Mouse (Mus musculus) kidney, embryonic 16.5 days (tissue): ENCODE measurements around the gene Lmod2. TPM values are rescaled to one million over a fixed set of nuclear protein-coding genes. Genes with fewer than 3 reads are reported as not detected.

Source experiments
- ATAC-seq: fragments of 200-750 bp; cut with Nextera tagmentation; 2 replicates; pipeline ENCODE4 v1.8.0; 2017; ENCODE audit warnings: moderate TSS enrichment; ENCODE audit not compliant: low FRiP score, low TSS enrichment
- H3K27ac ChIP-seq: fragments of 300-500 bp; sonication (generic); 2 replicates; pipeline ENCODE4 v1.5.1; 2014; ENCODE audit warnings: low read length
- H3K27me3 ChIP-seq: fragments of 300-500 bp; sonication (generic); 2 replicates; pipeline ENCODE4 v1.6.1; 2014; ENCODE audit warnings: low read length, control low read depth, mixed read lengths; ENCODE audit not compliant: insufficient read depth
- H3K36me3 ChIP-seq: fragments of 300-500 bp; sonication (generic); 2 replicates; pipeline ENCODE4 v1.6.1; 2014; ENCODE audit warnings: low read length, control low read depth, mixed read lengths; ENCODE audit not compliant: insufficient read depth
- H3K4me1 ChIP-seq: fragments of 300-500 bp; sonication (generic); 2 replicates; pipeline ENCODE4 v1.6.1; 2014; ENCODE audit warnings: low read length, control low read depth, mixed read lengths; ENCODE audit not compliant: insufficient read depth
- H3K4me2 ChIP-seq: fragments of 300-500 bp; sonication (generic); replicated peaks from 2 replicates; pipeline ENCODE4 v1.6.1; 2014; ENCODE audit warnings: low read depth, low read length
- H3K4me3 ChIP-seq: fragments of 300-500 bp; sonication (generic); 2 replicates; pipeline ENCODE4 v1.5.1; 2014; ENCODE audit warnings: mild to moderate bottlenecking, low read length
- H3K9ac ChIP-seq: fragments of 300-500 bp; sonication (generic); replicated peaks from 2 replicates; pipeline ENCODE4 v1.6.1; 2014; ENCODE audit warnings: low read length
- H3K9me3 ChIP-seq: fragments of 300-500 bp; sonication (generic); 2 replicates; pipeline ENCODE4 v1.6.1; 2016; ENCODE audit warnings: low read length, control low read depth
- WGBS: fragments of 180-500 bp; shearing (Covaris S2); extraction: QIAGEN DNeasy Blood & Tissue Kit; methylation state at CpG from one replicate; pipeline ENCODE4 v1.1.7; 2014; 5-methylcytosine and 5-hydroxymethylcytosine counted together
- polyA plus RNA-seq: library from polyadenylated mRNA; unstranded; fragments of >200 nt; fragmentation: Nextera tagmentation; extraction: Ambion mirVana; gene quantifications from 2 replicates; pipeline ENCODE4 v1.2.1, GENCODE M21; 2015

Gene Lmod2
- 0.12 and 0.32 TPM in 2 replicates for polyA plus RNA-seq

DNA sequence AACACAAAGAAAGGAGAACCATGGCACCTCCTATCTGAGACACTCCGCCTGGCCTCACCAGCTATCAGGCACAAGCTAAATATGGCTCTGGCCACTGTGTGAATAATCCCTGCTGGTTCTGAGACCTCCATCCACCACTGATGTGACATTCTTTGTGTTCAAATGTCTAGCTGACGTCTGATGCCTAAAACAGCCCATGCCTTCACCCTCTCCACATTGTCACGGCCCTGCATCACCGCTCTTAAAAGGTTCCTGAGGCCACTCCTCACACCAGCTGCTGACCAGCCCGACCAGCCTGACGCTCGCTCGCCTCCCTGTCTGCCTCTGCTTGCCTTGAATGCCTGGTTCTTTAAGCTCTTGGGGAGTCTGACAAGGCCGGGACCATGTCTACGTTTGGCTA is at the start of gene Lmod2:
TSS of gene Lmod2 (plus strand) at position 263 of the 400 bp plus-strand sequence.
- no peak within 1 kb of the TSS for H3K9ac ChIP-seq
- no peak within 1 kb of the TSS for H3K4me3 ChIP-seq
- 78% methylated on average over 10 of the region's 10 CpGs for WGBS
- no peak for ATAC-seq
- no peak within 1 kb of the TSS for H3K4me2 ChIP-seq
- H3K36me3 ChIP-seq, result no peaks in the 10 kb centered on the region
- peaks cover 8% of the 10 kb centered on the region; the same call in 1 of the 2 replicates for H3K4me1 ChIP-seq
- H3K9me3 ChIP-seq, result no peaks in the 10 kb centered on the region
- no peak within 1 kb of the TSS for H3K27ac ChIP-seq
- no peaks in the 10 kb centered on the region for H3K27me3 ChIP-seq

DNA sequence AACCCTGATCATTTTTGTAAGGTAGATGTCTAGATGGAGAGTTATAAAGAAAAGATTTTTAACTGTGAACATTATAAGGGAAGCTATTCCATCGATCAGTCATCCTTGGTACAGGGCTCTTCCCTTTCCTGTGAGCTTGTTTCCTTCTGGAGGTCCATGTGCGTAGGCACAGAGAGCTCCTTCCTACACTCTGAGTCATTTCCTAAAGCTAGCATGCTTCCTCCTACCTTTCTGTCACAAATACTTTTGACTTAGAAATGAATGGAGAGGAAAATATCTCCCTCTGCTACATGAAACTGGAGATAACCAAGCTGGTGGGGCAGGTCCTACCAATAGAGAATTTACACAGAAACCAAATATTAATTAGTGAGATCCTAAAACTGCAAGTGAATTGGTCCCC is 47.8 kb upstream of the Lmod2 start:
- ATAC-seq, result no peak
- H3K9ac ChIP-seq, result no peak overlapping the region
- 0 out of 2 replicates have a peak, but pooled peaks cover 3% of the 10 kb centered on the region for H3K9me3 ChIP-seq
- no peak overlapping the region for H3K4me3 ChIP-seq
- peaks cover 9% of the 10 kb centered on the region for H3K4me1 ChIP-seq
- H3K4me2 ChIP-seq, result no peak overlapping the region
- 72% methylated on average over 2 of the region's 2 CpGs for WGBS
- no peaks in the 10 kb centered on the region for H3K27me3 ChIP-seq
- H3K36me3 ChIP-seq, result no peaks in the 10 kb centered on the region
- no peak overlapping the region for H3K27ac ChIP-seq

DNA sequence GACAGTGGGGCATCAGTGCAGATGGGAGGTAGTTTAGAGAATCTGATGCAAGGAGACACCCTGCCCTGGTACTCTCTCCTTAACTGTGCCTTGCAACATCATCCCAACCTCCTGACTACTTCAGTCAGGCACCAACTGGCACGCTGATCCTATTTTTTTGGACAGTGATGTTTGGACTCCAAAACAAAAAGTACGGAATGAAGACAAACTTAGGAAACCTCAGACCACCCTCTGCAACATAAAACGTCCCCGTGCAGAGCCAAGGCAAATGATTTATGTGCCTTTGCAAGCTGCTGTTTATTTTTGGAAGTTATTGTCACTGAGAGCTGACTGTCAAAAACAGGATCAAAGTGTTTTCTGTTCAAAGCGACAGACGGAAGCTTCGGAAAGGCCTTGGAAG is 45.5 kb upstream of the Lmod2 start:
- Histone ChIP-seq H3K9me3 (0 out of 2 replicates have a peak, but pooled peaks cover 3% of the 10 kb centered on the region), H3K4me1 (peaks cover 7% of the 10 kb centered on the region), H3K9ac (no peak overlapping the region), H3K36me3 (no peaks in the 10 kb centered on the region), H3K27ac (no peak overlapping the region), H3K4me2 (0 out of 2 replicates have a peak overlapping the region, but pooled peaks have one; percentile 10), H3K4me3 (no peak overlapping the region), H3K27me3 (no peaks in the 10 kb centered on the region)
- no peak for ATAC-seq
- WGBS, result 12% methylated on average over 7 of the region's 7 CpGs

DNA sequence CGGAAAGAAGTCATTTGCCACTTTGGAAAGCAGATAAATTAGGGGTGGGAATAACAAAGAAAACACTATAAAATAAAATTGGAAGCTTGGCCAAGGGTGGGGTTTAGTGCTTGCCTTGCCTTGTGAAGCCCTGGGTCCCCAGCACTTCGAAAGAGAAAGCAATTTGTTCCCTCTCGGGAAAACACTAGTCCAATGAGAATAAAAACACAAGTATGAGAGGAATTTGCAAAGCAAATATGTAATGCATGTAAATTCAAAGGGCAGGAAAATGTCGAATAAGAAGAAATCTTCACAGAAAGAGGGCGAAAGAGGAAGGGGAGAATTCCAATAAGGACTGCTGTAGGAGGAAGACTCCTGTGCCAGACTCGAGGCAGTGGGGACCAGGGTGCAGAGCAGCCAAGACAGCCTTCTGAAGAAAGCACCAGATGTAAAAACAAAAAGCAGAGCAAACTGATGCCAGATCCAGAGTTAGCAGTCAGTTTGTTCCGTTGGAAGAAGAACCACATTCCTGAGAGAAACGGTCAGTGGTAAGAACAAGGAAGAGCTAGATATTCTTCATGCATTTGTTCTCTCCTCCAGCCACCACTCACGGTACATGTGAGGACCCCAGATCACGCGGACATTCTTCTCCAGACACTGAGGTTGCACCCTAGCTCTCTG is 43.0 kb upstream of the Lmod2 start:
- H3K36me3 ChIP-seq, result no peaks in the 10 kb centered on the region
- no peak overlapping the region for H3K4me3 ChIP-seq
- ATAC-seq, result no peak
- no peaks in the 10 kb centered on the region for H3K9me3 ChIP-seq
- no peaks in the 10 kb centered on the region for H3K27me3 ChIP-seq
- no peak overlapping the region for H3K9ac ChIP-seq
- no peak overlapping the region for H3K4me2 ChIP-seq
- peaks cover 7% of the 10 kb centered on the region for H3K4me1 ChIP-seq
- WGBS, result 58% methylated on average over 11 of the region's 11 CpGs
- H3K27ac ChIP-seq, result peak overlapping the region; percentile 36

DNA sequence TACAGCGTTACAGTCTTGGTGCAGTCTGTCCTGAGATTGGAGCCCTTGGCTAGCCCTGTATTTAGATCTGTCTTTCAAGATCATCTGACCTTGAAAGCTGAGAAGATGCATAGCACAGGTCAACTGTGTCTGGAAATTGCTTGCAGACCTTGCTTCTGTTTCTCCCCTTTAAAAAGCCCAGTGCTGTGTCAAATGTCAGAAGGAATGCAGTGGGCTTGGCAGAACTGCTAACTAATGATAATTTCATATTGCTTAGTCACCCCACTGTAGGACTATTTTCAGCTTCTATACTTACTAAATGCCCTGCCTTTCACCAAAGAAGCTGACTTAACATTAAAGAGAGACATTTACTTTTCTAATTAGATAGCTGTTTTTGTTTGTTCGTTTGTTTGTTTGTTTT is 42.1 kb upstream of the Lmod2 start:
- Histone ChIP-seq H3K9me3 (no peaks in the 10 kb centered on the region), H3K36me3 (no peaks in the 10 kb centered on the region), H3K9ac (no peak overlapping the region), H3K4me2 (no peak overlapping the region), H3K27me3 (no peaks in the 10 kb centered on the region), H3K4me3 (no peak overlapping the region), H3K4me1 (peaks cover 7% of the 10 kb centered on the region), H3K27ac (peak overlapping the region; percentile 36)
- ATAC-seq, result no peak
- 79% methylated on average over 2 of the region's 2 CpGs for WGBS

DNA sequence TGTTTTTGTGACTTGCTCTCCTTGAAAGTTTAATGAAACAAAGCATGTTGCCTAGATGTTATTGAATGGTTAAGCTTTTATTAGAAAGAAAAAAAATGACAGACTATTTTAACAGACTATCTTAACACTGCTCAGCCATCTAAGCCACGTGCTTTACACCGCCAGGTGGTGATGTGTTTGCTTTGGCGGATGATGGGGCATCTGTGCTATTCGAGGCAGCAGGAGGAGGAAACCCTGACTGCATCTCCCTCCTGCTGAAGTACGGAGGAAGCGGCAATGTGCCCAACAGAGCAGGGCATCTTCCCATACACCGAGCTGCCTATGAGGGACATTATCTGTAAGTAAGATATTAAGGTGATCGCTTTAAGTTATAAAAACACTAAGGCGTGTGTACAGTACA is 33.5 kb upstream of the Lmod2 start:
- WGBS, result 79% methylated on average over 9 of the region's 9 CpGs
- H3K27ac ChIP-seq, result no peak overlapping the region

DNA sequence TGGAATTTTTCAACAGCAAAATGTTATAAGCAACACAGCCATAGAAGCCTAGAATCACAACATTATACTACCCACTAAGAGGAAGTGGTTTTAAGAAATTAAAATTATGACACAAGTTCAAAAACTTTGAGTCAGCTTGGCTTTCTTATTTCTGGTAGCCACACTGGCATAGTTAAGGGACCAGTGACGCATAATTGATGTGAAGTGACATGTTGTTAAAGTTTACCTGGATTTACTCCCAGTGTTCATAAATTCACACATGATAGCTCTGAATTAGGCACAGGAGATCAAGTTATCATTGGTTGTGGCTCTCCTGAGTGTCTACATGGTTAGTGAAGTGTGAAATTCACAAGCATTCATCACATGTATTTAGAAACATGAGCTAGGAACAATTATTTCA is 32.7 kb upstream of the Lmod2 start:
- H3K4me2 ChIP-seq, result no peak overlapping the region
- H3K36me3 ChIP-seq, result no peaks in the 10 kb centered on the region
- no peak for ATAC-seq
- H3K27me3 ChIP-seq, result no peaks in the 10 kb centered on the region
- no peak overlapping the region for H3K27ac ChIP-seq
- H3K4me1 ChIP-seq, result no peaks in the 10 kb centered on the region
- H3K9me3 ChIP-seq, result no peaks in the 10 kb centered on the region
- no peak overlapping the region for H3K9ac ChIP-seq
- 52% methylated on average over 1 of the region's 1 CpGs for WGBS
- H3K4me3 ChIP-seq, result no peak overlapping the region

More for the DNA sequence above, 33.5 kb upstream of the Lmod2 start:
- H3K4me3 ChIP-seq, result no peak overlapping the region
- H3K27me3 ChIP-seq, result no peaks in the 10 kb centered on the region
- ATAC-seq, result no peak
- H3K9me3 ChIP-seq, result no peaks in the 10 kb centered on the region
- no peak overlapping the region for H3K4me2 ChIP-seq
- no peaks in the 10 kb centered on the region for H3K4me1 ChIP-seq
- no peak overlapping the region for H3K9ac ChIP-seq
- H3K36me3 ChIP-seq, result no peaks in the 10 kb centered on the region

DNA sequence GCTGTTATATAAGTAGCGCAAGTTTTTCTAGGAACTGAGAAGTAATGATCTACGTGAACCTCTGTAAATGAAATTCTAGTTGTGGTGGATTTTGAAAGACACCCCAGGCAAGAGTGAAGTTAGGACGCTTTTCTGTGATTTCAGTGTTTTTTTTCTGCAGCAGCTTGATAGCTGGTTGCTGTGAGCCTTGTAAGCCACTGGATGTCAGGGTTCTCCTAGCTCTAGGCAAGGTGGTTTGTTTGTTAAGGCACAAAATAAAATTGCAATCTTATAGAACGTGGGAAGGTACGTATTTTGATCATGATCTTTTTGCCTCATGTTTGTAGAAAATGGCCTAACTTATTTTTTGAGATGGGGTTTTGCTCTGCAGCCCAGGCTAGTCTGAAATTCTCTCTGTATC is 28.6 kb upstream of the Lmod2 start:
- 82% methylated on average over 5 of the region's 5 CpGs for WGBS
- no peak overlapping the region for H3K27ac ChIP-seq
- no peaks in the 10 kb centered on the region for H3K36me3 ChIP-seq
- no peak overlapping the region for H3K9ac ChIP-seq
- no peak for ATAC-seq
- no peaks in the 10 kb centered on the region for H3K4me1 ChIP-seq
- no peaks in the 10 kb centered on the region for H3K27me3 ChIP-seq
- H3K4me3 ChIP-seq, result no peak overlapping the region
- no peak overlapping the region for H3K4me2 ChIP-seq
- no peaks in the 10 kb centered on the region; the same call in 1 of the 2 replicates for H3K9me3 ChIP-seq

DNA sequence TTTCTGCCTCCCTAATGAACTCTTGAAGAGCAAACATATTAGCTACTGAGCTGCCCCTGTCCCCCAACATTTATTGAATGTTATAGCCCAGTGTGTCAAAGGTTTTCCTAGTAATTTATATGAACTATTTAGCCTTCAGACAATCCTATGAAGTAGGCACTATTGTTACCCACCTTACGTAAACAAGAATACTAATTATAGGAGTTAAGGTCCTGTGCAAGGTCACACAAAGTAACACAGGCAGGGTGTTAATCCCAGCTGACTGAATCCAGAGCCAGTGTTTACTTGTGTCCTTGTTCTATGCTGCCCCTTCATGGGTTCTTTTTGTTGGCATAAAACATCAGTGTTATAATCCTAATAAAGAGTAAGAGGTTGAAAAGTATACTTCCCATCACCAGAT is 27.9 kb upstream of the Lmod2 start:
- H3K27ac ChIP-seq, result no peak overlapping the region
- no peaks in the 10 kb centered on the region for H3K27me3 ChIP-seq
- no peak overlapping the region for H3K4me3 ChIP-seq
- 82% methylated on average over 1 of the region's 1 CpGs for WGBS
- no peak for ATAC-seq
- H3K9me3 ChIP-seq, result no peaks in the 10 kb centered on the region; the same call in 1 of the 2 replicates
- H3K4me1 ChIP-seq, result no peaks in the 10 kb centered on the region
- H3K36me3 ChIP-seq, result no peaks in the 10 kb centered on the region
- no peak overlapping the region for H3K4me2 ChIP-seq
- H3K9ac ChIP-seq, result no peak overlapping the region

DNA sequence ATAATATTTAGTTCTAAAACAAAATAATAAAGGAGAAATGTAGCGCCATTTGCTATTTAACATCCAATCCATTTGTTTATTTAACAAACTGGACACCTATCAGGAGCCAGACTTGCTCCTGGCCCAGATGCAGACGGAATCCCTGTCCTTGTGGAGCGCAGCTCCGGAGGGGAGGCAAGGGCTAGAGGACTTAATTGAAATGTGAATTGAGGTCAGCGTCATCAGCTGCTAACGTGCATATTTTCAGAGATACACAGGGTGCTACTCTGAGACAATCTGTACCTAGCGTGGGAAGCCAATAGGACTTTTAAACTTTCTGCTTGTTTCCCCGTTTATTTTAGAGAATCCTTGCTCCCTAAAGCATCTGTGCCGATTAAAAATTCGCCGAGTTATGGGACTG is 27.3 kb upstream of the Lmod2 start:
- Histone ChIP-seq H3K4me3 (no peak overlapping the region), H3K9ac (no peak overlapping the region), H3K4me1 (no peaks in the 10 kb centered on the region), H3K27ac (no peak overlapping the region), H3K4me2 (no peak overlapping the region), H3K36me3 (no peaks in the 10 kb centered on the region), H3K27me3 (no peaks in the 10 kb centered on the region), H3K9me3 (no peaks in the 10 kb centered on the region; the same call in 1 of the 2 replicates)
- 76% methylated on average over 11 of the region's 11 CpGs for WGBS
- no peak for ATAC-seq
